Mouse (Mus musculus): ENCODE data around the gene Jaml.
"Not testable (repeated sequence)": the region's sequence is repeated elsewhere in the genome, so short reads cannot be mapped to it uniquely, and the experiment has no call there.

Jaml gene

GRCm38 (mm10) chr9:45079011-45079410 lies at the start of gene Jaml:
Jaml (plus strand) TSS chr9:45079183.
- DNase-seq (ENCODE audit: low read depth, low spot score) = peak; percentile 82
- no peaks in the 10 kb centered on the region for H3K27me3 ChIP-seq (ENCODE audit: control insufficient read depth, insufficient read depth, low read length, poor library complexity, severe bottlenecking)
- H3K36me3 ChIP-seq (ENCODE audit: control insufficient read depth, insufficient read depth, low read length, poor library complexity, severe bottlenecking) = no peaks in the 10 kb centered on the region

- peak; percentile 71 for DNase-seq (ENCODE audit: low read depth, low spot score)
- no peaks in the 10 kb centered on the region; the same call in 1 of the 2 replicates for H3K27me3 ChIP-seq (ENCODE audit: control insufficient read depth, insufficient read depth, low read length, poor library complexity, severe bottlenecking)
- H3K36me3 ChIP-seq (ENCODE audit: control insufficient read depth, insufficient read depth, low read length, poor library complexity, severe bottlenecking) = no peaks in the 10 kb centered on the region
These were observed 48.6 kb upstream of the Jaml start for GRCm38 (mm10) chr9:45030341-45030740.

DNA sequence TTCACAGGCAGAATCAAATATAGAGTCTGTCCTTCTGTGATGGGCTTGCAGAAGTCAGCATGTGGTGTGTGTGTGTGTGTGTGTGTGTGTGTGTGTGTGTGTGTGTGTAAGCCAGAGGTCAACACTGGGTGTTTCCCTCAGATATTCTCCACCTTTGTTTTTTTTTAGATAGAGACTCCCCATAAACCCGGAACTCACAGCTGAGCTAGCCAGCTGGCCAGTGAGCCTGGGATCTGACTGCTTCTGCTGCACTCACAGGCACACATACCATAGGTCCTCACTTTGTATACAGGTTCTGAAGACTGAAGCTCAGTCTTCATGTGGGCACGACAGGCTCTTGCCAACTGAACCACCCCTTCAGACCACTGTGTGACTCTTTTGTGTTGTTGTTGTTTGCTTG lies 46.7 kb upstream of the Jaml start:
- no peaks in the 10 kb centered on the region; the same call in 1 of the 2 replicates for H3K27me3 ChIP-seq (ENCODE audit: control insufficient read depth, insufficient read depth, low read length, poor library complexity, severe bottlenecking)
- DNase-seq (ENCODE audit: low read depth, low spot score) = no peak
- H3K36me3 ChIP-seq (ENCODE audit: control insufficient read depth, insufficient read depth, low read length, poor library complexity, severe bottlenecking) = no peaks in the 10 kb centered on the region

- H3K36me3 ChIP-seq (ENCODE audit: control insufficient read depth, insufficient read depth, low read length, poor library complexity, severe bottlenecking) = no peaks in the 10 kb centered on the region
- no peaks in the 10 kb centered on the region; the same call in 1 of the 2 replicates for H3K27me3 ChIP-seq (ENCODE audit: control insufficient read depth, insufficient read depth, low read length, poor library complexity, severe bottlenecking)
- DNase-seq (ENCODE audit: low read depth, low spot score) = no peak
These were observed 44.5 kb upstream of the Jaml start for GRCm38 (mm10) chr9:45034526-45034925.

DNA sequence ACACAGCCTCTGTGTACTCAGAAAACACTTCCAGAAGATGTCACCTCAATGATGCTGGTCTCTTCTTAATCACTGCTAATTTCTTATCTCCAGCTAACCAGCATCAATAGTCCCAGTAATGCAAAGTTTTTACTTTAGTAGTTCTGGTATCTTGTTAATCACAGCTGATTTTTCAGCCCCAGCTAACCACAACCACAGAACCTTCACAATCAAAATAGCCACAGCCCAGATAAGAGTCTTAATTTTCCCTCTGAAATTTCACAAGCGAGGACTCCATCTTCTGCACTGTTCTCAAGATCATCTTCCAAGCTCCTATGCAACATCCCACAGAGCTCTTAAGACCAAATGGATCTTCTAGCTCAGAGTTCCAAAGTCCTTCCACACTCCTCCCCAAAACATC lies 41.2 kb upstream of the Jaml start:
- not testable (repeated sequence) for DNase-seq (ENCODE audit: low read depth, low spot score); H3K27me3 ChIP-seq (ENCODE audit: control insufficient read depth, insufficient read depth, low read length, poor library complexity, severe bottlenecking); H3K36me3 ChIP-seq (ENCODE audit: control insufficient read depth, insufficient read depth, low read length, poor library complexity, severe bottlenecking)

GRCm38 (mm10) chr9:45039499-45039898 lies 39.5 kb upstream of the Jaml start, which contains the start of gene Mpzl2:
Mpzl2 (plus strand) TSS chr9:45039799.
- Histone ChIP-seq H3K27me3 (ENCODE audit: control insufficient read depth, insufficient read depth, low read length, poor library complexity, severe bottlenecking) (no peaks in the 10 kb centered on the region), H3K36me3 (ENCODE audit: control insufficient read depth, insufficient read depth, low read length, poor library complexity, severe bottlenecking) (no peaks in the 10 kb centered on the region)
- DNase-seq (ENCODE audit: low read depth, low spot score) = no peak

DNA sequence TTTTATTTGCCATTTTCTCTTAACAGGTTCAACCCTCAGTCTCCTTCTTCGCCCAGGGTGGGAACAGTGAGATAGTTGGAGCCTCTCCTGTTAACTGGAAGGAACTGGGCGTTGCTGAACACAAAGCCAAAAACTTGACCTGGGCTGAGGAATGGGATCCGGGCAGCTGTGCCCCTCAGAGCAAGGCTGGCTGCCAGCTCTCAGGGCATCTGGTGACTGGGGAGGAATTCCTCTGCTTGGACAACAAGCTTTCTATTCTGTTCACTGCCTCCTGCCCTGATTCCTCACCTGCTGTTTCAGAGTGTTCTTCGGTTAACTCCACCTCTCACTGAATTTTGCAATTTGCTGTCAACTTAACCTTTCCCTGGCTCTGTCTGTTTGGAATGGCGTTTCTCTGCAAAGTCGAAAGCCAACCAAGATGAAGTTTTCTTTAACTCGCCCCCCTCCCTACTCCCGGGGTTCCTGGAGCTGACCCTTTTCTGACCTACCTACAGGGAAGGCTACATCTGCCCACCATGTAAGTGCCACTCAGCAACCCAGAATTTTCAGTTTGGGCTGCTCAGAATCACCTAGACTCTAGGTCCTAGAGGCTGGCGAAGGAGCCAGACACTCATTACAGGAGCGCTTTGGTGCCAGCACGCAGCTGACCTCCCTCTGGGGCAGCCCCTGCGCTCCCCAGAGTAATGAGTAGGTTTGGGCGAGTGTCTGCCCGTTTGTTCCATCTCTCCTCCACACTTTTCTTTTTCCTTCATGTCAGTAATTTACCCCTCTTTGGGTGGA lies 38.7 kb upstream of the Jaml start:
- peak; percentile 26 for DNase-seq (ENCODE audit: low read depth, low spot score)
- Histone ChIP-seq H3K27me3 (ENCODE audit: control insufficient read depth, insufficient read depth, low read length, poor library complexity, severe bottlenecking) (no peaks in the 10 kb centered on the region), H3K36me3 (ENCODE audit: control insufficient read depth, insufficient read depth, low read length, poor library complexity, severe bottlenecking) (no peaks in the 10 kb centered on the region)

- Histone ChIP-seq H3K27me3 (ENCODE audit: control insufficient read depth, insufficient read depth, low read length, poor library complexity, severe bottlenecking) (no peaks in the 10 kb centered on the region), H3K36me3 (ENCODE audit: control insufficient read depth, insufficient read depth, low read length, poor library complexity, severe bottlenecking) (no peaks in the 10 kb centered on the region)
- peak; percentile 52 for DNase-seq (ENCODE audit: low read depth, low spot score)
These were observed 37.7 kb upstream of the Jaml start for GRCm38 (mm10) chr9:45041131-45041838.

- Histone ChIP-seq H3K27me3 (ENCODE audit: control insufficient read depth, insufficient read depth, low read length, poor library complexity, severe bottlenecking) (no peaks in the 10 kb centered on the region), H3K36me3 (ENCODE audit: control insufficient read depth, insufficient read depth, low read length, poor library complexity, severe bottlenecking) (no peaks in the 10 kb centered on the region)
- DNase-seq (ENCODE audit: low read depth, low spot score) = no peak
These were observed 36.8 kb upstream of the Jaml start for GRCm38 (mm10) chr9:45042056-45042720.

DNA sequence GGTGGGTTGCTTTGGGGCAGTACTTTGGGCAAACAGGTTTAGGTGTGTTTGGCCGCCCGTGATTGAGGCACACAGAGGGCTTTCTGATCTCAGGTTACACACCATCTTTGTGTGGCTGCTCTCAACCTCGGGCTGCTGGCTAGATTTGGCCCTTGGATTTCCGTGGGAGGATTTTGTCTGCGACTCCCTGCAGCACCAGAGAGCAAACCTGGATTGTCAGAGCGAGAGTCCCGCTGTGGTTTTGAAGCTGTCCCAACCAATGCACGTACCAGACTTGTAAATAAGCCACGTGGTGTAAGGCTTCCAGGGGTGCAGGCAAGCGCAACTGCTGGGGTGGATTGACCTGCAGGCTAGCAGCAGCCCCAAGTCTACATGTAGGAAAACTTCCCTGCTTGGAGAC lies 36.0 kb upstream of the Jaml start:
- DNase-seq (ENCODE audit: low read depth, low spot score) = no peak
- no peaks in the 10 kb centered on the region for H3K36me3 ChIP-seq (ENCODE audit: control insufficient read depth, insufficient read depth, low read length, poor library complexity, severe bottlenecking)
- no peaks in the 10 kb centered on the region for H3K27me3 ChIP-seq (ENCODE audit: control insufficient read depth, insufficient read depth, low read length, poor library complexity, severe bottlenecking)

GRCm38 (mm10) chr9:45046973-45047372 lies 32.0 kb upstream of the Jaml start:
- Histone ChIP-seq H3K36me3 (ENCODE audit: control insufficient read depth, insufficient read depth, low read length, poor library complexity, severe bottlenecking) (no peaks in the 10 kb centered on the region), H3K27me3 (ENCODE audit: control insufficient read depth, insufficient read depth, low read length, poor library complexity, severe bottlenecking) (no peaks in the 10 kb centered on the region)
- DNase-seq (ENCODE audit: low read depth, low spot score) = no peak

GRCm38 (mm10) chr9:45048511-45048910 lies 30.5 kb upstream of the Jaml start:
- DNase-seq (ENCODE audit: low read depth, low spot score) = peak; percentile 71
- Histone ChIP-seq H3K36me3 (ENCODE audit: control insufficient read depth, insufficient read depth, low read length, poor library complexity, severe bottlenecking) (no peaks in the 10 kb centered on the region), H3K27me3 (ENCODE audit: control insufficient read depth, insufficient read depth, low read length, poor library complexity, severe bottlenecking) (no peaks in the 10 kb centered on the region)

DNA sequence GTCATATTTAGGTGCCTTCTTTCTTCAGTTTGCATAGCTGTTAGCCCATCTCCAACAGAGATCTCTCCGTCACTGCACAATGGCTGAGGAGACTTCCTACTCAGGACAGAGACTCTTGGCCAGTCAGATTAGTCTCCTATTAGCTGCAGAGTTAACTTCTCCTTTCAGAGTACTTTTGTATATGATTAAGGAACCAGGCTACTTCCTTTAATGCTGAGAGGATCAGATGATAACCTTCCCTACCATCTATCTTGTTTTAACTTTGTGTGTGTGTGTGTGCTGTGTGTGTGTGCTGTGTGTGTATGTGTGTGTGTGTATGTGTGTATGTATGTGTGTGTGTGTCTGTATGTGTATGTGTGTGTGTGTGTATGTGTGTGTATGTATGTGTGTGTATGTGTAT lies 29.3 kb upstream of the Jaml start:
- peak; percentile 23 for DNase-seq (ENCODE audit: low read depth, low spot score)

GRCm38 (mm10) chr9:45050301-45050700 lies 28.7 kb upstream of the Jaml start:
- Histone ChIP-seq H3K27me3 (ENCODE audit: control insufficient read depth, insufficient read depth, low read length, poor library complexity, severe bottlenecking) (no peaks in the 10 kb centered on the region), H3K36me3 (ENCODE audit: control insufficient read depth, insufficient read depth, low read length, poor library complexity, severe bottlenecking) (no peaks in the 10 kb centered on the region)

More for the DNA sequence above, 29.3 kb upstream of the Jaml start:
- Histone ChIP-seq H3K27me3 (ENCODE audit: control insufficient read depth, insufficient read depth, low read length, poor library complexity, severe bottlenecking) (no peaks in the 10 kb centered on the region), H3K36me3 (ENCODE audit: control insufficient read depth, insufficient read depth, low read length, poor library complexity, severe bottlenecking) (no peaks in the 10 kb centered on the region)

More at GRCm38 (mm10) chr9:45050301-45050700, 28.7 kb upstream of the Jaml start:
- no peak for DNase-seq (ENCODE audit: low read depth, low spot score)

Measured in splenic B cell, adult 2 months (primary cell).